Mouse (Mus musculus) small intestine, adult 2 months (tissue): Measurements from ENCODE around the gene Nuak1. TPM values are rescaled to one million over a fixed set of nuclear protein-coding genes. Genes with fewer than 3 reads are reported as not detected.

Experiments used
- H3K27ac ChIP-seq: fragments of 200-500 bp; 2 replicates; pipeline ENCODE4 v1.5.1; 2012; ENCODE audit warnings: low read depth, low read length, control low read depth, inconsistent platforms; ENCODE audit not compliant: insufficient read depth
- H3K27me3 ChIP-seq: fragments of 200-500 bp; 2 replicates; pipeline ENCODE4 v1.6.1; 2012; ENCODE audit warnings: mild to moderate bottlenecking, moderate library complexity, low read length, inconsistent platforms; ENCODE audit not compliant: control insufficient read depth, insufficient read depth
- H3K36me3 ChIP-seq: fragments of 200-500 bp; 2 replicates; pipeline ENCODE4 v1.6.1; 2012; ENCODE audit warnings: mild to moderate bottlenecking, low read length, control low read depth, inconsistent platforms; ENCODE audit not compliant: control insufficient read depth, insufficient read depth
- H3K4me1 ChIP-seq: fragments of 200-500 bp; 2 replicates; pipeline ENCODE4 v1.6.1; 2012; ENCODE audit warnings: low read length, inconsistent platforms, mixed read lengths; ENCODE audit not compliant: control insufficient read depth, insufficient read depth, insufficient read length
- H3K4me3 ChIP-seq: fragments of 200-500 bp; 2 replicates; pipeline ENCODE4 v1.5.1; 2012; ENCODE audit warnings: low read depth, mild to moderate bottlenecking, control low read depth, inconsistent platforms, low read length, moderate library complexity
- CTCF ChIP-seq: fragments of 200-500 bp; IDR thresholded peaks from 2 replicates; pipeline ENCODE4 v1.5.1; 2012; ENCODE audit warnings: low read depth, mild to moderate bottlenecking, control low read depth, inconsistent platforms, low read length, moderate library complexity, mixed read lengths; ENCODE audit not compliant: insufficient replicate concordance, insufficient read length; ENCODE audit errors: extremely low read depth
- POLR2A ChIP-seq: fragments of 200-500 bp; IDR thresholded peaks from 2 replicates; pipeline ENCODE4 v1.6.1; 2012; ENCODE audit warnings: low read depth, mild to moderate bottlenecking, control low read depth, inconsistent platforms, low read length, moderate library complexity
- WGBS: fragments of 180-500 bp; shearing (Covaris S2); methylation state at CpG from one replicate; pipeline ENCODE4 v1.1.7; 2018; 5-methylcytosine and 5-hydroxymethylcytosine counted together
- polyA plus RNA-seq: library from polyadenylated mRNA; depleted of rRNA; stranded (reverse); fragments of >200 nt; gene quantifications from 2 replicates; pipeline ENCODE4 v1.2.3, GENCODE M21; 2012

Gene Nuak1
- polyA plus RNA-seq, 1 experiment: 2.7 TPM

DNA sequence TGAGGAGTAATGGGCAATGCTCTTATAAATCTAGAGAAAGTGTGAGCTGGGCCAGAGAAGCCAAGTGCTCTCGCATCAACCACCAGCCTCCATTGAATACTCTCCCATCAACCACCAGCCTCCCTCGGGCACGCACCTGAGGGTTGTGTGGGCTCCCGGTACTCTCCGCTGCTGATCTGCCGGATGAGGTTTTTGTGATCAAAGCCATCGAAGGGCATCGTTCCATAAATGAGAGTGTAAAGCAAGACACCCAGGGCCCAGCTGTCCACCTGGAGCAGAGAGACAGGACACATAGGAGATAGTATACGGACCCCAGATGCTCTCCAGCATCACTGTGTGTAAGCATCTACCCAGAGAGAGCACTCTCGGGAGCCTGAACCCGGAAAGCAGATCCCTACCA is 62.4 kb downstream of the Nuak1 start:
- TF ChIP-seq POLR2A (no peak), CTCF (no peak)
- WGBS: 94% methylated on average over 11 of the region's 11 CpGs
- Histone ChIP-seq H3K4me1 (peaks cover 4% of the 10 kb centered on the region; the same call in 1 of the 2 replicates), H3K27ac (no peak overlapping the region), H3K27me3 (no peaks in the 10 kb centered on the region), H3K4me3 (no peak overlapping the region), H3K36me3 (no peaks in the 10 kb centered on the region)

DNA sequence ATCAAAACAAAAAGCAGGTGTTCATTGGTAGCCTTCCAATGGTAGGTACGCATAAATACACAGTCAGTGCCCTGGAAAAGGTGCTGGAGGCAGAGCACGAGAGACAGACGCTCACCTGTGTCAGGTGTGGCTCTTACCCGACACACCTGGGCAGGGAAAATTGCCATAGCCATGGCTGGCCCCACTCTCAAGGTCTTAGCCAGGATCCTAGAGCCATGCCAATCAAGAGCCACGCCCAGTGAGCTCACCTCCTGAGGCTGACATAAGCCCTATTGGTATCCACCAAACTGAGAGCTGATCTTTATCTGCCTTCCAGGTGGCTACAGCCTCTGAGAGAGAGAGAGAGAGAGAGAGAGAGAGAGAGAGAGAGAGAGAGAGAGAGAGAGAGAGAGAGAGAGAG is 64.1 kb downstream of the Nuak1 start:
- WGBS: 33% methylated on average over 5 of the region's 5 CpGs
- TF ChIP-seq CTCF (no peak), POLR2A (no peak)
- H3K4me1 ChIP-seq: peaks cover 3% of the 10 kb centered on the region; the same call in 1 of the 2 replicates
- H3K27me3 ChIP-seq: no peaks in the 10 kb centered on the region
- H3K4me3 ChIP-seq: no peak overlapping the region
- no peaks in the 10 kb centered on the region for H3K36me3 ChIP-seq
- no peak overlapping the region for H3K27ac ChIP-seq

DNA sequence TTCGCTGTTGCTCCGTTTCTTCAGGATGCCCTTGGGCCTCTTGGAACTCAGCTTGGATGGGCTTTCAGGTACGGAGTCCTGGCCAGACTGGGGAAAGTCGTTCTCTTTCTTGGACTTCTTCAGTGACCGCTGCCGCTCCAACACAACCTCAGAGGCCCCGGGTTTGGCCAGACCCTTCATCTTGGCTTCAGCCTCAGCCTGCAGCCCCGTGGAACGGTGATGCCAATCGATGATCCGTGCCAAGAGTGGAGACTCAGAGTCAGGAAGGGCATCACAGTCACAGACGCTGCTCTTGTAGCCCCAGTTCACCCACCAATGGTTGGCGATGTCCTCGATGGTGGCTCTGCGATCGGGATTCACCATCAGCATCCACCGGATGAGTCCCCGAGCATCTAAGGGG is 65.4 kb downstream of the Nuak1 start:
- Histone ChIP-seq H3K27me3 (no peaks in the 10 kb centered on the region), H3K4me1 (0 out of 2 replicates have a peak, but pooled peaks cover 2% of the 10 kb centered on the region), H3K36me3 (no peaks in the 10 kb centered on the region), H3K4me3 (no peak overlapping the region), H3K27ac (no peak overlapping the region)
- TF ChIP-seq POLR2A (no peak), CTCF (no peak)
- WGBS: 95% methylated on average over 18 of the region's 18 CpGs

DNA sequence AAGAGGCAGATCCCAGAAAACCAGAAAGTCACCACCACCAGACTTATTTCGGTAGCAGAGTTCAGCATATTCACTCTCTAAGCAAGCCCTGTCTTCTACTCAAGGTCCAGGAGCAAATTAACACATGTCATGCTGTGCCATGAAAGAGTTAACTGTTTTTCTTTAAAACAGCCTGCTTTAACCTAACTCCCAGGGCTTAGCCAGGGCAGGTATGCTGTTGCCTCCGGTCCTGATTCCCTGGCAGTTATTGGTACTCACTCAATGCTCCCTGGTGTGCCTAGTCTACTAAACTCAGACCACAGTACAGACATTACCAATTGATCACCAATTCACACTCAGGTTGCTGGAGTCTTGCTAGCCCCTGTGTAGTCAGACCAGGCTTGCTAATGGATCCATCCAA is 66.9 kb downstream of the Nuak1 start:
- 96% methylated on average over 2 of the region's 2 CpGs for WGBS
- Histone ChIP-seq H3K4me3 (no peak overlapping the region), H3K27me3 (no peaks in the 10 kb centered on the region), H3K36me3 (no peaks in the 10 kb centered on the region), H3K4me1 (0 out of 2 replicates have a peak, but pooled peaks cover 2% of the 10 kb centered on the region), H3K27ac (no peak overlapping the region)
- TF ChIP-seq POLR2A (no peak), CTCF (no peak)

DNA sequence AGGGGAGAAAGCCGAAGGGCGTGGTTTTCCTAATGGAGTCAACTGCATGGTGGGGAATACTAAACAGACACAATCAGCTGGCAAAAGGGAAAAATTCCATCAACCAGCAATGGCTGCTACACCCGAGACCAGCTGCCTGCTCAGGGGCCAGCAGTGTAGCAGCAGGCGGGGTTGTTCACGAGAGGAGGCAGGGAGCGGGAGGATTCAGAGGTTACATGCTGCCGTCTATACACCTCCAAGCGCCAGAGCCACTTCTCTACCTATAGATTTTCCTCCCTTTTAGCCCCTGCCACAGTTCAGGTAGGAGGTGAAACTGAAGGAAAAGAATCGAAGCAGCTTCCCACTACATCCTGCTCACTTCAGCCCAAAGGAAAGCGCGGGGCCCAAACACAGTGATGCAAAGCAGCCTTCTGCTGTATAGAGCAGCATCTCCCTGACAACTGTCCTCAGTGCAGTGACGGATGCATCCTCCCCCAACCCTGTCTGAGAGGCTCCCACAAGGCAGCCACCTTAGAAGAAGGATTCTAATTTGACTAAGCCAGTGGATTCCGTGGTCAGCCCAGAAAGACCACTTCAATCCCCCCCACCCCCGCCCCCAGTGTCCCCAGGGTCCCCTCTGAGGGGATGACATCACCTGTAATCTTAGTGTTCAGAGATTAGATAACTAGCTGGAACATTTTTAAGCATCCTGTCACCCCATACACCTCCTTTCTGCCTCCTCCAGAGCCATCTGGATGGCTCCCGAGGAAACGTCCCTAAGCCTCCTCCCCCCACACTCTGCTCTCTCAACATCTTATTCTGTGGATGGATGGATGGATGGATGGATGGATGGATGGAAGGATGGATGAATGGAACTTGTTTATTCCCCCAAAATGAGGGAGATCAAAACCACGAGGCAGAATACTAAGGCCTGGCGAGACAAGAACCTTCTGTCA is 68.0 kb downstream of the Nuak1 start:
- no peak overlapping the region for H3K27ac ChIP-seq
- H3K4me1 ChIP-seq: 0 out of 2 replicates have a peak, but pooled peaks cover 2% of the 10 kb centered on the region
- H3K36me3 ChIP-seq: no peaks in the 10 kb centered on the region
- 70% methylated on average over 18 of the region's 18 CpGs for WGBS
- H3K27me3 ChIP-seq: no peaks in the 10 kb centered on the region
- TF ChIP-seq POLR2A (no peak), CTCF (no peak)
- H3K4me3 ChIP-seq: no peak overlapping the region

DNA sequence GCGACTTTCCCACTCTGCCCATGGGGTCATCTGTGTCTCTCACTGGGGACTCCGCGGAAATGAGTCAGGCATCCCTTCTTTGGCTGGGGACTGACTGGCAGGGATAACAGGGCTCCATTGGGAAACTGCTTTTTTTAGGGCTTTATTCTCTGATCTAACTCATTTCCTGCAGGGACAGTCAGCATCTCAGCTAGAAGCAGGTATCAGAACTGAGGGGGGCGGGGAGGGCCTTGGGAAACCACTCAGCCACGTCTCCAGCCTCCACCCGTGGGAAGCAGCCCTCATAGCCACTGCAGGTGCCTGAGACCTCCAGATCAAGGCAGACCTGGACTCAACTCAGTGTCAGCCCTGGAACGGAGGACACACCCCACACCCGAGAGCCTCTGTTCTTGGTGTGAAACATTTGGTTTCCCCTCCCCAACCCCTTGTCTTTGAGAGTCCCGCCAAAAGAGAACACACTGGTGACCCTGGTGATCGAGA is 68.7 kb downstream of the Nuak1 start:
- 55% methylated on average over 10 of the region's 10 CpGs for WGBS
- Histone ChIP-seq H3K27me3 (no peaks in the 10 kb centered on the region), H3K36me3 (no peaks in the 10 kb centered on the region), H3K27ac (no peak overlapping the region), H3K4me1 (0 out of 2 replicates have a peak, but pooled peaks cover 2% of the 10 kb centered on the region), H3K4me3 (no peak overlapping the region)
- TF ChIP-seq CTCF (no peak), POLR2A (no peak)

DNA sequence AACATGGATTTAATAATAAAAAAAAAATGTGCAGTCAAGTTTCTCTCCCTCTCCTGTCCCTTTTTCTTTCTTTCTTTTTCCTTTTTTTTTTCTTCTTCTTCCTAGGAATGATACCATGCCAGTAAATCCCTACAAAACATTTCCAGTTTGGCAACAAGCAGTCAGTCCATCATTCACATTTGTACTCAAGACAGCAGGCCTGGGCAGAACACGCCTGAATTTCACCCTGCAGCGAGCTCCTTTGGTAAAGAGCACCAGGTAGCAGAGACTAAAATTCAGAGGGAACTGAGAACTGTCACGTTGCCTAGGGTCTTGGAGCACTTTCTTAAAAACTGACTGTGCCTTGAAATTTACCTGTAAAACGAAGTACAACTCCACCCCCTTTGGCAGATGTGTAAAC is 69.2 kb downstream of the Nuak1 start:
- TF ChIP-seq POLR2A: no peak

More for the DNA sequence above, 69.2 kb downstream of the Nuak1 start:
- H3K36me3 ChIP-seq: no peaks in the 10 kb centered on the region
- H3K27ac ChIP-seq: no peak overlapping the region
- H3K4me1 ChIP-seq: 0 out of 2 replicates have a peak, but pooled peaks cover under 1% of the 10 kb centered on the region
- 71% methylated on average over 4 of the region's 4 CpGs for WGBS
- no peak overlapping the region for H3K4me3 ChIP-seq
- no peaks in the 10 kb centered on the region for H3K27me3 ChIP-seq
